Mouse (Mus musculus) ES-Bruce4 (cell line): Measurements from ENCODE around the gene Mcmbp.

Source experiments
- CTCF ChIP-seq: IDR thresholded peaks from one replicate; pipeline ENCODE4 v1.8.1; 2011; ENCODE audit warnings: low read depth, low read length
- EP300 ChIP-seq: IDR thresholded peaks from 2 replicates; pipeline ENCODE4 v1.6.1; 2011; ENCODE audit warnings: low read depth, low read length; ENCODE audit not compliant: insufficient read depth
- POLR2A ChIP-seq: IDR thresholded peaks from one replicate; pipeline ENCODE4 v1.8.1; 2011; ENCODE audit warnings: low read length; ENCODE audit not compliant: insufficient read depth

GRCm38 (mm10) chr7:128755396-128755795 lies 15.1 kb upstream of the Mcmbp start:
- TF ChIP-seq CTCF (no peak), POLR2A (no peak), EP300 (no peak)
